Mouse (Mus musculus) bone marrow macrophage, adult 2 months (primary cell): ENCODE results near the gene Clec16a.

ENCODE experiments used
- CTCF ChIP-seq: IDR thresholded peaks from 2 replicates; pipeline ENCODE4 v1.5.1; 2012; ENCODE audit warnings: low read depth, mild to moderate bottlenecking, low read length, moderate library complexity
- POLR2A ChIP-seq: IDR thresholded peaks from 2 replicates; pipeline ENCODE4 v1.6.1; 2012; ENCODE audit warnings: mild to moderate bottlenecking, low read depth, low read length, borderline replicate concordance

DNA sequence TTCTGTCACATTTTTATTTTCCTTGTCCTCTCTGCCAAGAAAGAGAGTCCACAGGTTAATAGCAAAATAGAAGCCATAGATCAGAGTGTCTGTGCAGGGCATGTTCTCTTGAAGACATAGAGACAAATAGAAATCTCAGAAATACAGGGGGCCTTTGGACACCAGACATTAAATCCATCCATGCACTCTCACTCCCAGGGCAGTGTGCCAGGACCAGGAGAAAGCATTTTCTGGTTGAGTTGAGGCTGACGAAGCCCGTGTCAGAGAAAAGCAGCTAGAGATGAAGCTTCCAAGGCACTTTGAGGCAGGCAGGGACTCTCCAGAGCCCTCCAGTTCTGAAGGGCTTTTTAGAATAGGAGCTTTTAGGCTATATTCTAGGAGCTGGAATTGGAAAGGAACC, 171.6 kb downstream of the Clec16a start:
- TF ChIP-seq POLR2A (no peak), CTCF (no peak)
